Mouse (Mus musculus) midbrain, embryonic 14.5 days (tissue): ENCODE data around the gene Memo1. TPM values are rescaled to one million over a fixed set of nuclear protein-coding genes. Genes with fewer than 3 reads are reported as not detected.
"Not testable (repeated sequence)": the region's sequence is repeated elsewhere in the genome, so short reads cannot be mapped to it uniquely, and the experiment has no call there.

Experiments
- ATAC-seq: fragments of 200-750 bp; cut with Nextera tagmentation; 2 replicates; pipeline ENCODE4 v1.8.0; 2017; ENCODE audit warnings: moderate number of reproducible peaks, moderate library complexity; ENCODE audit not compliant: low FRiP score, low TSS enrichment
- DNase-seq: peaks from one replicate; pipeline ENCODE4 v3.0.0-alpha.2; 2015
- H3K27ac ChIP-seq: fragments of 300-500 bp; sonication (generic); replicated peaks from 2 replicates; pipeline ENCODE4 v1.5.1; 2014; ENCODE audit warnings: mild to moderate bottlenecking, low read depth, low read length, moderate library complexity
- H3K27me3 ChIP-seq: fragments of 300-500 bp; sonication (generic); 2 replicates; pipeline ENCODE4 v1.6.1; 2014; ENCODE audit warnings: low read length, control low read depth, mixed read lengths; ENCODE audit not compliant: control insufficient read depth, insufficient read depth
- H3K36me3 ChIP-seq: fragments of 300-500 bp; sonication (generic); 2 replicates; pipeline ENCODE4 v1.6.1; 2014; ENCODE audit warnings: low read length, control low read depth; ENCODE audit not compliant: control insufficient read depth, insufficient read depth
- H3K4me1 ChIP-seq: fragments of 300-500 bp; sonication (generic); 2 replicates; pipeline ENCODE4 v1.6.1; 2014; ENCODE audit warnings: mild to moderate bottlenecking, antibody characterized with exemption, low read length, control low read depth; ENCODE audit not compliant: control insufficient read depth, insufficient read depth
- H3K4me2 ChIP-seq: fragments of 300-500 bp; sonication (generic); 2 replicates; pipeline ENCODE4 v1.6.1; 2014; ENCODE audit warnings: mild to moderate bottlenecking, low read length, moderate library complexity
- H3K4me3 ChIP-seq: fragments of 300-500 bp; sonication (generic); replicated peaks from 2 replicates; pipeline ENCODE4 v1.5.1; 2014; ENCODE audit warnings: low read depth, low read length
- H3K9ac ChIP-seq: fragments of 300-500 bp; sonication (generic); replicated peaks from 2 replicates; pipeline ENCODE4 v1.6.1; 2014; ENCODE audit warnings: mild to moderate bottlenecking, low read length, moderate library complexity
- H3K9me3 ChIP-seq: fragments of 300-500 bp; sonication (generic); 2 replicates; pipeline ENCODE4 v1.6.1; 2016; ENCODE audit warnings: low read length, control low read depth, mixed read lengths; ENCODE audit not compliant: control insufficient read depth
- WGBS: fragments of 180-500 bp; shearing (Covaris S2); extraction: QIAGEN DNeasy Blood & Tissue Kit; methylation state at CpG from one replicate; pipeline ENCODE4 v1.1.7; 2014; 5-methylcytosine and 5-hydroxymethylcytosine counted together
- polyA plus RNA-seq: library from polyadenylated mRNA; unstranded; fragments of >200 nt; fragmentation: Nextera tagmentation; extraction: Ambion mirVana; gene quantifications from 2 replicates; pipeline ENCODE4 v1.2.1, GENCODE M21; 2014

The Memo1 gene
- polyA plus RNA-seq, 1 experiment from 2014 or later = 64.0 TPM

GRCm38 (mm10) chr17:74296991-74297390 is 1.7 kb upstream of the Memo1 start:
- Histone ChIP-seq H3K4me1 (peaks cover 13% of the 10 kb centered on the region), H3K36me3 (peaks cover 17% of the 10 kb centered on the region)
- H3K4me2 ChIP-seq, ATAC-seq, H3K9ac ChIP-seq, H3K9me3 ChIP-seq, H3K27me3 ChIP-seq, H3K4me3 ChIP-seq, H3K27ac ChIP-seq, DNase-seq: not testable (repeated sequence)
- WGBS = 94% methylated on average over 5 of the region's 5 CpGs

- Histone ChIP-seq H3K36me3 (peaks cover 12% of the 10 kb centered on the region), H3K4me2 (peak overlapping the region; percentile 63), H3K9me3 (no peaks in the 10 kb centered on the region), H3K27me3 (no peaks in the 10 kb centered on the region), H3K9ac (no peak overlapping the region; the same call in 1 of the 2 replicates), H3K4me3 (peak overlapping the region; percentile 93), H3K4me1 (peaks cover 17% of the 10 kb centered on the region), H3K27ac (peak overlapping the region; percentile 96)
- ATAC-seq (no peak), DNase-seq (peak; percentile 35)
- 54% methylated on average over 11 of the region's 11 CpGs for WGBS
These were observed 929 bp upstream of the Memo1 start for GRCm38 (mm10) chr17:74296076-74296823.

- H3K27me3 ChIP-seq = no peaks in the 10 kb centered on the region
- peak; percentile 81 for ATAC-seq
- H3K4me3 ChIP-seq = peak overlapping the region; percentile 93
- H3K4me2 ChIP-seq = peak overlapping the region; percentile 63
- peaks cover 17% of the 10 kb centered on the region for H3K4me1 ChIP-seq
- WGBS = 0% methylated on average over 70 of the region's 80 CpGs
- no peaks in the 10 kb centered on the region for H3K9me3 ChIP-seq
- peaks cover 8% of the 10 kb centered on the region for H3K36me3 ChIP-seq
- H3K27ac ChIP-seq = peak overlapping the region; percentile 96
- DNase-seq = peak; percentile 81
- peak overlapping the region; percentile 95 for H3K9ac ChIP-seq
These were observed 795 bp downstream of the Memo1 start for GRCm38 (mm10) chr17:74294426-74295025.

- DNase-seq (peak; percentile 65), ATAC-seq (no peak)
- Histone ChIP-seq H3K36me3 (peaks cover 7% of the 10 kb centered on the region), H3K4me3 (peak overlapping the region; percentile 93), H3K9me3 (no peaks in the 10 kb centered on the region), H3K27ac (peak overlapping the region; percentile 96), H3K4me2 (peak overlapping the region; percentile 63), H3K27me3 (no peaks in the 10 kb centered on the region), H3K4me1 (peaks cover 17% of the 10 kb centered on the region), H3K9ac (peak overlapping the region; percentile 95)
- 1% methylated on average over 18 of the region's 18 CpGs for WGBS
These were observed 1.5 kb downstream of the Memo1 start for GRCm38 (mm10) chr17:74293687-74294425.

- no peak overlapping the region for H3K27ac ChIP-seq
- no peak for DNase-seq
- 0 out of 2 replicates have a peak, but pooled peaks cover 3% of the 10 kb centered on the region for H3K9me3 ChIP-seq
- H3K36me3 ChIP-seq = 0 out of 2 replicates have a peak, but pooled peaks cover 5% of the 10 kb centered on the region
- H3K4me1 ChIP-seq = peaks cover 17% of the 10 kb centered on the region
- no peak for ATAC-seq
- H3K4me2 ChIP-seq = no peak overlapping the region
- whole genome bisulfite sequencing = 86% methylated on average over 4 of the region's 4 CpGs
- no peak overlapping the region for H3K9ac ChIP-seq
- H3K4me3 ChIP-seq = no peak overlapping the region
- H3K27me3 ChIP-seq = no peaks in the 10 kb centered on the region
These were observed 3.5 kb downstream of the Memo1 start for GRCm38 (mm10) chr17:74291640-74292361.

GRCm38 (mm10) chr17:74290869-74291268 is 4.5 kb downstream of the Memo1 start:
- no peak for ATAC-seq
- H3K4me1 ChIP-seq = peaks cover 17% of the 10 kb centered on the region

GRCm38 (mm10) chr17:74290198-74290597 is 5.1 kb downstream of the Memo1 start:
- no peak overlapping the region for H3K9ac ChIP-seq
- H3K27ac ChIP-seq = no peak overlapping the region
- 85% methylated on average over 3 of the region's 3 CpGs for WGBS
- H3K36me3 ChIP-seq = 0 out of 2 replicates have a peak, but pooled peaks cover 5% of the 10 kb centered on the region
- no peak overlapping the region for H3K4me3 ChIP-seq
- no peaks in the 10 kb centered on the region for H3K27me3 ChIP-seq
- no peak for DNase-seq
- H3K4me2 ChIP-seq = no peak overlapping the region
- 0 out of 2 replicates have a peak, but pooled peaks cover 3% of the 10 kb centered on the region for H3K9me3 ChIP-seq
- no peak for ATAC-seq
- H3K4me1 ChIP-seq = peaks cover 17% of the 10 kb centered on the region

More at GRCm38 (mm10) chr17:74290869-74291268, 4.5 kb downstream of the Memo1 start:
- 0 out of 2 replicates have a peak, but pooled peaks cover 5% of the 10 kb centered on the region for H3K36me3 ChIP-seq
- DNase-seq = peak; percentile 8
- no peak overlapping the region for H3K27ac ChIP-seq
- H3K4me3 ChIP-seq = no peak overlapping the region
- H3K27me3 ChIP-seq = no peaks in the 10 kb centered on the region
- 0 out of 2 replicates have a peak, but pooled peaks cover 3% of the 10 kb centered on the region for H3K9me3 ChIP-seq
- H3K9ac ChIP-seq = no peak overlapping the region; the same call in 1 of the 2 replicates
- no peak overlapping the region for H3K4me2 ChIP-seq

- ATAC-seq (no peak), DNase-seq (no peak)
- WGBS = 96% methylated on average over 2 of the region's 2 CpGs
- no peaks in the 10 kb centered on the region for H3K27me3 ChIP-seq
- no peak overlapping the region for H3K4me2 ChIP-seq
- no peak overlapping the region for H3K27ac ChIP-seq
- 0 out of 2 replicates have a peak, but pooled peaks cover 3% of the 10 kb centered on the region for H3K9me3 ChIP-seq
- H3K9ac ChIP-seq = no peak overlapping the region
- no peak overlapping the region for H3K4me3 ChIP-seq
- H3K4me1 ChIP-seq = peaks cover 17% of the 10 kb centered on the region
- H3K36me3 ChIP-seq = 0 out of 2 replicates have a peak, but pooled peaks cover 5% of the 10 kb centered on the region
These were observed 6.7 kb downstream of the Memo1 start for GRCm38 (mm10) chr17:74288626-74289025.
